Mouse (Mus musculus): ENCODE data around the gene Tjp1. TPM values are rescaled to one million over a fixed set of nuclear protein-coding genes. Genes with fewer than 3 reads are reported as not detected.

The Tjp1 gene
- polyA plus RNA-seq, 1 experiment from 2014 or later, result 2.6 TPM

DNA sequence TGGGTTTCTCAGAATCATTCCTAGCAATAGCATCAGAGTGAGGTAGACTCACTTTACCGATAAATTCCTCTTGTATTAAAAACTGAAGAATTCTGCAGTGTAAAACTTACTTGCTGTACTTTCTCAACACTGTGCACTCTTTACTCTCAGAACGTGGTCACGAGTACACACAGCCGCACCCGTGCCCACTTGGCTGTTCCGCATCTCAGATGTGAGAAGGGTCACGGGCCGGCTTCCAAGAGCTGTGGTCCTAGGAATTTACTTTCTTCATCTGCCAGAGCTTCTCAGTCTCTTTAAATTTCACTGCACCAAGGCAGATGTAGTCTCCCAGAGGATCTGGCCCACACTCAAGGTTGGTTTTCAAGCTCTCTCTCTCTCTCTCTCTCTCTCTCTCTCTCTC, 277.9 kb downstream of the Tjp1 start:
- DNase-seq (ENCODE audit: low spot score), result no peak

Other genes starting within 250 kb of the Tjp1 start
- gene Tarsl2, start 117.1 kb upstream of the Tjp1 start, polyA plus RNA-seq (2015; fragmentation: Nextera tagmentation; extraction: Ambion mirVana), result 4.0 TPM in 2 replicates
- 63.2 and 69.0 TPM in 2 replicates for gene Tm2d3, start 163.4 kb upstream of the Tjp1 start, polyA plus RNA-seq (2015; fragmentation: Nextera tagmentation; extraction: Ambion mirVana)